Mouse (Mus musculus) CD4-positive naive resting alpha-beta T cell, adult 57 days (primary cell): ENCODE results near the gene H2al1e. TPM values are rescaled to one million over a fixed set of nuclear protein-coding genes. Genes with fewer than 3 reads are reported as not detected.

Source experiments
- total RNA-seq: library from RNA; stranded (reverse); gene quantifications from one replicate; pipeline ENCODE4 v1.2.4, GENCODE M21; 2023

H2al1e gene
- total RNA-seq, result not detected

DNA sequence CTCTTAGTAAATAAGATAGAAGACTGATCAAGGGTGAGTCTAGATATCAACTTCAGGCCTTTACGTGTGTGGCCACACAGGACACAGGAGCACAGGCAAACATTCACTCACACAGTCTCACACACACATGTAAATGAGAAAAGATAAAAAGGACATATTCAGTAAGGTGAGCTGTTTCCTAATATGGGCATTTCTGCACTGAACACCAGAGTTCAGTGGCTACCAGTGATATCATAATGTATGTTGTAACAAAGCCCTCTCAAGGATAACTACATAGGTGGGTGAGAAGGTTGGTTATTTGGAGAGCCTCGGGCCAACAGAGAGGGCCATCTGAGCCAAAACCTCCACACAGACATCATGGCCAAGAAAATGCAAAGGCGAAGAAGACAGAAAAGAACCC is at the start of gene H2al1e:
TSS of gene H2al1e (plus strand) at position 301 of the 400 bp plus-strand sequence.

GRCm38 (mm10) chrX:11298957-11299356 is 12.8 kb upstream of the H2al1e start, which contains the start of gene H2al1a:
H2al1a (plus strand) TSS chrX:11299257.

GRCm38 (mm10) chrX:11302132-11302531 is 9.6 kb upstream of the H2al1e start, which contains the start of gene H2al1b:
H2al1b (plus strand) TSS chrX:11302432.

GRCm38 (mm10) chrX:11305355-11305754 is 6.4 kb upstream of the H2al1e start, which contains the start of gene H2al1c:
H2al1c (plus strand) TSS chrX:11305655.

DNA sequence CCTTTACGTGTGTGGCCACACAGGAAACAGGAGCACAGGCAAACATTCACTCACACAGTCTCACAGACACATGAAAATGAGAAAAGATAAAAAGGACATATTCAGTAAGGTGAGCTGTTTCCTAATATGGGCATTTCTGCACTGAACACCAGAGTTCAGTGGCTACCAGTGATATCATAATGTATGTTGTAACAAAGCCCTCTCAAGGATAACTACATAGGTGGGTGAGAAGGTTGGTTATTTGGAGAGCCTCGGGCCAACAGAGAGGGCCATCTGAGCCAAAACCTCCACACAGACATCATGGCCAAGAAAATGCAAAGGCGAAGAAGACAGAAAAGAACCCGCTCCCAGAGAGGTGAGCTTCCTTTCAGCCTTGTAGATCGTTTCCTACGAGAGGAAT is 3.2 kb upstream of the H2al1e start, which contains the start of gene H2al1d:
TSS of gene H2al1d (plus strand) at position 301 of the 400 bp plus-strand sequence.

DNA sequence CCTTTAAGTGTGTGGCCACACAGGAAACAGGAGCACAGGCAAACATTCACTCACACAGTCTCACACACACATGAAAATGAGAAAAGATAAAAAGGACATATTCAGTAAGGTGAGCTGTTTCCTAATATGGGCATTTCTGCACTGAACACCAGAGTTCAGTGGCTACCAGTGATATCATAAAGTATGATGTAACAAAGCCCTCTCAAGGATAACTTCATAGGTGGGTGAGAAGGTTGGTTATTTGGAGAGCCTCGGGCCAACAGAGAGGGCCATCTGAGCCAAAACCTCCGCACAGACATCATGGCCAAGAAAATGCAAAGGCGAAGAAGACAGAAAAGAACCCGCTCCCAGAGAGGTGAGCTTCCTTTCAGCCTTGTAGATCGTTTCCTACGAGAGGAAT is 3.1 kb downstream of the H2al1e start, which contains the start of gene H2al1f:
TSS of gene H2al1f (plus strand) at position 301 of the 400 bp plus-strand sequence.

DNA sequence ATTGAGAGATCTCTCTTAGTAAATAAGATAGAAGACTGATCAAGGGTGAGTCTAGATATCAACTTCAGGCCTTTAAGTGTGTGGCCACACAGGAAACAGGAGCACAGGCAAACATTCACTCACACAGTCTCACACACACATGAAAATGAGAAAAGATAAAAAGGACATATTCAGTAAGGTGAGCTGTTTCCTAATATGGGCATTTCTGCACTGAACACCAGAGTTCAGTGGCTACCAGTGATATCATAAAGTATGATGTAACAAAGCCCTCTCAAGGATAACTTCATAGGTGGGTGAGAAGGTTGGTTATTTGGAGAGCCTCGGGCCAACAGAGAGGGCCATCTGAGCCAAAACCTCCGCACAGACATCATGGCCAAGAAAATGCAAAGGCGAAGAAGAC is 6.2 kb downstream of the H2al1e start, which contains the start of gene H2al1g:
TSS of gene H2al1g (plus strand) at position 301 of the 400 bp plus-strand sequence.

DNA sequence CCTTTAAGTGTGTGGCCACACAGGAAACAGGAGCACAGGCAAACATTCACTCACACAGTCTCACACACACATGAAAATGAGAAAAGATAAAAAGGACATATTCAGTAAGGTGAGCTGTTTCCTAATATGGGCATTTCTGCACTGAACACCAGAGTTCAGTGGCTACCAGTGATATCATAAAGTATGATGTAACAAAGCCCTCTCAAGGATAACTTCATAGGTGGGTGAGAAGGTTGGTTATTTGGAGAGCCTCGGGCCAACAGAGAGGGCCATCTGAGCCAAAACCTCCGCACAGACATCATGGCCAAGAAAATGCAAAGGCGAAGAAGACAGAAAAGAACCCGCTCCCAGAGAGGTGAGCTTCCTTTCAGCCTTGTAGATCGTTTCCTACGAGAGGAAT is 9.5 kb downstream of the H2al1e start, which contains the start of gene H2al1h:
TSS of gene H2al1h (plus strand) at position 301 of the 400 bp plus-strand sequence.

GRCm38 (mm10) chrX:11324359-11324758 is 12.6 kb downstream of the H2al1e start, which contains the start of gene H2al1i:
H2al1i (plus strand) TSS chrX:11324659.

DNA sequence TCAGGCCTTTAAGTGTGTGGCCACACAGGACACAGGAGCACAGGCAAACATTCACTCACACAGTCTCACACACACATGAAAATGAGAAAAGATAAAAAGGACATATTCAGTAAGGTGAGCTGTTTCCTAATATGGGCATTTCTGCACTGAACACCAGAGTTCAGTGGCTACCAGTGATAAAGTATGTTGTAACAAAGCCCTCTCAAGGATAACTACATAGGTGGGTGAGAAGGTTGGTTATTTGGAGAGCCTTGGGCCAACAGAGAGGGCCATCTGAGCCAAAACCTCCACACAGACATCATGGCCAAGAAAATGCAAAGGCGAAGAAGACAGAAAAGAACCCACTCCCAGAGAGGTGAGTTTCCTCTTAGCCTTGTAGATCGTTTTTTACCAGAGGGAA is 15.8 kb downstream of the H2al1e start, which contains the start of gene H2al1j:
TSS of gene H2al1j (plus strand) at position 301 of the 400 bp plus-strand sequence.

Other genes with a start within 250 kb of the H2al1e start
- gene H2al1a, start 12.7 kb upstream of the H2al1e start, total RNA-seq, result not detected
- gene H2al1b, start 9.5 kb upstream of the H2al1e start, total RNA-seq, result not detected
- gene H2al1c, start 6.3 kb upstream of the H2al1e start, total RNA-seq, result not detected
- not detected for gene H2al1d, start 3.1 kb upstream of the H2al1e start, total RNA-seq
- not detected for gene H2al1f, start 3.2 kb downstream of the H2al1e start, total RNA-seq
- not detected for gene H2al1g, start 6.3 kb downstream of the H2al1e start, total RNA-seq
- gene H2al1h, start 9.6 kb downstream of the H2al1e start, total RNA-seq, result not detected
- gene H2al1i, start 12.7 kb downstream of the H2al1e start, total RNA-seq, result not detected
- gene H2al1j, start 15.9 kb downstream of the H2al1e start, total RNA-seq, result not detected